Mouse (Mus musculus): Measurements from ENCODE around the gene Foxd4.
"Not testable (repeated sequence)": the region's sequence is repeated elsewhere in the genome, so short reads cannot be mapped to it uniquely, and the experiment has no call there.

Gene Foxd4

DNA sequence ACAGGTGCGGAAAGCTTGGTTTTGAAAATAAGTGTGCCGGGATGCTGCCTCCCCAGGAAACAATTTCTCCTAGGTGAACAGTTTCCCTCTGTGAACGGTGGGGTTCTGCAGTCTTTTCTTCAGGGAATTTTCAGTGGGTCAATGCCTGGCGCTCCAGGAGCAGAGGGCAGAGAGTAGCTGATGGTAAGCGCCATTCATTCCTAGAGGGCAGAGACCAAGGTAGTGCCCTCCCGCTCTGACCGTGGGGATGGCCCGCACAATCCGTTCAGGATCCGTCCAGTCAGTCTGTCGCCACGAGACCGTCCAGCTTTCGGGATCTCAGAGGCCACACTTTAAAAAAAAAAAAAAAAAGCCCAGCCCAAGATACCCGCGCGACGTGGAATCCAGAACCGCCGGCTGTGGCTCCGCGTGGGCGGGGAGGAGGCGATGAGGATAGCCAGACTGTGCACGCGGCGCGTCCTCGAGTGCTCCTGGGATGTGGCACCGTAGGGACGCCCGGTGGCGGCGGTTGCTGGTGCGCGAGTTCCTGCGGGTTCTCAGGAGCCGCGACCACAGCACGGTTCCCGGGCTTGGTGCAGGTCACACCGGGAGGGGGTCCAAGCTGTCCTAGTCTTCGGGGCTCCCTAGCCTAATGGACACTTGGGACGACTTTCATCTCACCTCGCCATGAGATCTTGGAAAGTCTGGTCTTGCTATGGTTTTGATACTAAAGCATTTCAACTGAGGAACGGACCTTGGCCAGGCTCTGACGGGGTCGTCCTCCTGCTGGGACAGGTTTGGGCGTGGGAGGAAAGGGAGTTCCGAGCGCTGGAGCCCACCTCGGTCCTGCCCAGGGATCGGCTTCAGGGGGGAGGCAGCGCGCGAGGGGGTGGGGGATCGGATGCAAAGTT lies 3.7 kb downstream of the Foxd4 start:
- DNase-seq (ENCODE audit: low read depth, low spot score), result peak; percentile 4

GRCm38 (mm10) chr19:24896536-24896935 lies 4.5 kb downstream of the Foxd4 start:
- DNase-seq (ENCODE audit: low read depth, low spot score), result no peak
- Histone ChIP-seq H3K36me3 (ENCODE audit: control insufficient read depth, insufficient read depth, low read length, poor library complexity, severe bottlenecking) (no peaks in the 10 kb centered on the region), H3K27me3 (ENCODE audit: control insufficient read depth, insufficient read depth, low read length, poor library complexity, severe bottlenecking) (no peaks in the 10 kb centered on the region; the same call in none of the 2 replicates)

More for the DNA sequence above, 3.7 kb downstream of the Foxd4 start:
- H3K36me3 ChIP-seq (ENCODE audit: control insufficient read depth, insufficient read depth, low read length, poor library complexity, severe bottlenecking), result no peaks in the 10 kb centered on the region
- no peaks in the 10 kb centered on the region; the same call in none of the 2 replicates for H3K27me3 ChIP-seq (ENCODE audit: control insufficient read depth, insufficient read depth, low read length, poor library complexity, severe bottlenecking)

GRCm38 (mm10) chr19:24886888-24887287 lies 14.1 kb downstream of the Foxd4 start:
- no peaks in the 10 kb centered on the region for H3K36me3 ChIP-seq (ENCODE audit: control insufficient read depth, insufficient read depth, low read length, poor library complexity, severe bottlenecking)
- no peaks in the 10 kb centered on the region for H3K27me3 ChIP-seq (ENCODE audit: control insufficient read depth, insufficient read depth, low read length, poor library complexity, severe bottlenecking)
- no peak for DNase-seq (ENCODE audit: low read depth, low spot score)

- DNase-seq (ENCODE audit: low read depth, low spot score), result peak; percentile 74
- Histone ChIP-seq H3K36me3 (ENCODE audit: control insufficient read depth, insufficient read depth, low read length, poor library complexity, severe bottlenecking) (no peaks in the 10 kb centered on the region), H3K27me3 (ENCODE audit: control insufficient read depth, insufficient read depth, low read length, poor library complexity, severe bottlenecking) (no peaks in the 10 kb centered on the region)
These were observed 15.5 kb downstream of the Foxd4 start for GRCm38 (mm10) chr19:24885504-24885903.

DNA sequence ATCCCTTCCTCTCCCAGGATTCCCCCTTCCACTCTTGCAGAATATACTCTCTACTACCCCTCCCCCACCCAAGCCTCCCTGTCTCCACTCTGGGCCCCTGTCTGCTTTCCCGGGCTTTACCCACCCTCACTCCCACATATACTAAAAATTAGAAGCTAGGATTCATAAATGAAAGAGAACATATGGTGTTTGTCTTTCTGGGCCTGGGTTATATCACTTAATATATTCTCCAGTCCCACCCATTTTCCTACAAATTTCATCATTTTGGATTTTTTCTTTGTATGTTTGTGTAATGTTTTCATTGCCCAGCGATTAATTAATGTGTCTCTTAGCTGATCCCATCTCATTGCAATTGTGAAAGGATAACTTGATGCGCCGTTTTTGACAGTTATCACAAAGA lies 19.8 kb downstream of the Foxd4 start:
- Histone ChIP-seq H3K27me3 (ENCODE audit: control insufficient read depth, insufficient read depth, low read length, poor library complexity, severe bottlenecking) (no peaks in the 10 kb centered on the region), H3K36me3 (ENCODE audit: control insufficient read depth, insufficient read depth, low read length, poor library complexity, severe bottlenecking) (no peaks in the 10 kb centered on the region)
- no peak for DNase-seq (ENCODE audit: low read depth, low spot score)

DNA sequence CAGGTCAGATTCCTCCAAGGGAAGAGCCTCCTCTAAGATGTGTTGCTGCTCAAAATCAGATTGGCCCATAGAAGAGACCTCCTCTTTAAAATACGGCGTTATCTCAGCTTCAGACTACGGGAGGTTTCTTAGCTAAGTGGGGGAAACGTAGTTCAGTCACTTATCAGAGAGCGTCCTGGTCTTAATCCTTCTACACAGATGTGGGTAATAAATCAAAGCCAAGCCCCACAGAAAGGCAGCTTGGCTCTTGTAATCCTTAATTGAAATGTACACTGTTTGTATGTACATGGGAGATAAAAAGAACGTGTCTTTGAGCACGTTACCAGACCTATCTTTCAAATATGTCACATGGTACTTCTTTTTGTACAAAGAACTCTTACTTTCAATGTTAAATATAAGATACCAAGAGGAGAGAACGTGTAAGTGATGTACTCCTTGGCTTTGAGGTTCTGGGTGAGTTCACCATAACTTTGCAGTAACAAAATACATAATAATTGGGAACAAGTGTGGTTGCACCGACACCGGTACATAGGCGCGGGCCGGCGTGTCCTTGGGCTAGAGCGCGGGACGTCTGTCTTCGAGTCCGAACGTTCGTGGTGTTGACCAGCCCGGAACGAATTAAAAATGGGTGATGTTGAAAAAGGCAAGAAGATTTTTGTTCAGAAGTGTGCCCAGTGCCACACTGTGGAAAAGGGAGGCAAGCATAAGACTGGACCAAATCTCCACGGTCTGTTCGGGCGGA lies 25.7 kb downstream of the Foxd4 start, which contains the start of gene Gm10053:
Gm10053 (plus strand) TSS at position 558 of the 742 bp plus-strand sequence.
- H3K36me3 ChIP-seq (ENCODE audit: control insufficient read depth, insufficient read depth, low read length, poor library complexity, severe bottlenecking); DNase-seq (ENCODE audit: low read depth, low spot score); H3K27me3 ChIP-seq (ENCODE audit: control insufficient read depth, insufficient read depth, low read length, poor library complexity, severe bottlenecking): not testable (repeated sequence)

GRCm38 (mm10) chr19:24873873-24874272 lies 27.1 kb downstream of the Foxd4 start:
- no peak for DNase-seq (ENCODE audit: low read depth, low spot score)
- H3K27me3 ChIP-seq (ENCODE audit: control insufficient read depth, insufficient read depth, low read length, poor library complexity, severe bottlenecking), result no peaks in the 10 kb centered on the region
- H3K36me3 ChIP-seq (ENCODE audit: control insufficient read depth, insufficient read depth, low read length, poor library complexity, severe bottlenecking), result no peaks in the 10 kb centered on the region

DNA sequence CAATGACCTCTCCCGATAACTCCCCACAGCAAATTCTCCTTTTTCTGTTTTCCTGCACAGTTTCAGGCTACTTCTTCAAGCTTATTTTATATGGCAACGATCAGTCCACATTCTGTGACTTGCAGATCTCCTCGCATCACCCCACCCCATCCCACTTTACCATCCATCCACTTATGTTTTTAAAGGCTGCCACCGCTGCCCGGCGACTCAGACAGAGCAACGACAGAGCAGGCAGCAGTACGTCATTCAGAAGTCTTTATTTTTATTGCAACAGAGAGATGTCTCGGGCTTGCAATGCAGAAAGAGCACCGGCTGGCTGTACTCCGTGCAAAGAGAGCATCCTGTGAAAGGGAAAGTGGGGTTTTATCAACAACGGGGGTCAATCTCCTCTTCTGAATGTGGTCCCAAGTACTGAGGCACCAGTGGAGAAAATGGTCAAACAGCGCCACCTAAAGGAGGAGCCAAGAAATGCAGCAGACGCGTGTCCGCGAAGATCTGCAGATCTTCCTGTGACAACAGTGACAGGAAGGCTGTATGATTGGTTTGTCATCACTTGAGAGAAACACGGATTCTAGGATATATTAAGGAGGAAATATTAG lies 29.9 kb downstream of the Foxd4 start:
- Histone ChIP-seq H3K27me3 (ENCODE audit: control insufficient read depth, insufficient read depth, low read length, poor library complexity, severe bottlenecking) (no peaks in the 10 kb centered on the region), H3K36me3 (ENCODE audit: control insufficient read depth, insufficient read depth, low read length, poor library complexity, severe bottlenecking) (no peaks in the 10 kb centered on the region)
- peak; percentile 84 for DNase-seq (ENCODE audit: low read depth, low spot score)

- no peak for DNase-seq (ENCODE audit: low read depth, low spot score)
These were observed 35.6 kb downstream of the Foxd4 start for GRCm38 (mm10) chr19:24865436-24865835.

DNA sequence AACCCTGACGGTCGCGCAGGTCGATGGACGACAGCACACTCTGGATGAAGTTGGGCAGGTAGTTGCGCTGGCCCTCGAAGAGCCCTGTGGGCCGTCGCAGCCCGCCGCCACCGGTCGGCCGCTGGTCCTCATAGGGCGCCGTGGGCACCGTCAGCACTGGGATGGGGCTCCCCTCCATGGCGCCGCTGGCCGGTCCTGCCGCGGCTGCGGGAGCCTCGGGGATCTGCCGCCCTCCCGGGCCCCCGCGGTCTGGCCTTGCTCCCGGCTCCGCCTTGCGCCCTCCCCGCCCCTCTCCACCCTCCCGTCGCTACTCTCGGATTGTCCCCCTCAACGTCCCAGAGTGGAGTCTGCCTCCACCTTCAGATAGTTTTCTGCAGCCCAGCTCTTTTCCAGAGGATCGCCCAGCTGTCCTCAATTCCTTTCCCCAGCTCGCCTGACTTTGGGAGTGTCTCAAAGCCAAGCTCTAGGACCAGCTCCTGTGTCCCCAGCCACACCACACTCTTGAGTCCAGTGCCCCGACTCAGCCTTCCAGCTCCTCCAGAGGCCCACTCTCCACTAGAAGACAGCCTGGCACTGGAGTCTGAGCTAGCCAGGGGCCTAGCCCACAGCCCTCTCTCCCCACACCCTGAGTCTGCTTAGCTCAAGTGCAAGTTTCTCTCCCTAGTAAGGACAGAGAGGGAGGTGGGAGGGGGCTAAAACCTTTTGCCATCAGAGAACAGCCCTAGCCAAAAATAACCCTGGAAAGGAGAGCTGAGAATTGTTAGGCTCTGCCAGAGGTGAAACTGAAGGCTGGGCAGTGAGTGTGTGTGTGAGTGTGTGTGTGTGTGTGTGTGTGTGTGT lies 39.2 kb downstream of the Foxd4 start, which contains the start of gene Pgm5:
Pgm5 (minus strand) TSS at position 244 of the 840 bp plus-strand sequence.
- no peaks in the 10 kb centered on the region for H3K27me3 ChIP-seq (ENCODE audit: control insufficient read depth, insufficient read depth, low read length, poor library complexity, severe bottlenecking)
- DNase-seq (ENCODE audit: low read depth, low spot score), result no peak
- no peaks in the 10 kb centered on the region for H3K36me3 ChIP-seq (ENCODE audit: control insufficient read depth, insufficient read depth, low read length, poor library complexity, severe bottlenecking)

More at GRCm38 (mm10) chr19:24865436-24865835, 35.6 kb downstream of the Foxd4 start:
- no peaks in the 10 kb centered on the region for H3K27me3 ChIP-seq (ENCODE audit: control insufficient read depth, insufficient read depth, low read length, poor library complexity, severe bottlenecking)
- H3K36me3 ChIP-seq (ENCODE audit: control insufficient read depth, insufficient read depth, low read length, poor library complexity, severe bottlenecking), result no peaks in the 10 kb centered on the region

GRCm38 (mm10) chr19:24861276-24861611 lies 39.8 kb downstream of the Foxd4 start:
- DNase-seq (ENCODE audit: low read depth, low spot score), result no peak
- no peaks in the 10 kb centered on the region for H3K36me3 ChIP-seq (ENCODE audit: control insufficient read depth, insufficient read depth, low read length, poor library complexity, severe bottlenecking)
- no peaks in the 10 kb centered on the region for H3K27me3 ChIP-seq (ENCODE audit: control insufficient read depth, insufficient read depth, low read length, poor library complexity, severe bottlenecking)

DNA sequence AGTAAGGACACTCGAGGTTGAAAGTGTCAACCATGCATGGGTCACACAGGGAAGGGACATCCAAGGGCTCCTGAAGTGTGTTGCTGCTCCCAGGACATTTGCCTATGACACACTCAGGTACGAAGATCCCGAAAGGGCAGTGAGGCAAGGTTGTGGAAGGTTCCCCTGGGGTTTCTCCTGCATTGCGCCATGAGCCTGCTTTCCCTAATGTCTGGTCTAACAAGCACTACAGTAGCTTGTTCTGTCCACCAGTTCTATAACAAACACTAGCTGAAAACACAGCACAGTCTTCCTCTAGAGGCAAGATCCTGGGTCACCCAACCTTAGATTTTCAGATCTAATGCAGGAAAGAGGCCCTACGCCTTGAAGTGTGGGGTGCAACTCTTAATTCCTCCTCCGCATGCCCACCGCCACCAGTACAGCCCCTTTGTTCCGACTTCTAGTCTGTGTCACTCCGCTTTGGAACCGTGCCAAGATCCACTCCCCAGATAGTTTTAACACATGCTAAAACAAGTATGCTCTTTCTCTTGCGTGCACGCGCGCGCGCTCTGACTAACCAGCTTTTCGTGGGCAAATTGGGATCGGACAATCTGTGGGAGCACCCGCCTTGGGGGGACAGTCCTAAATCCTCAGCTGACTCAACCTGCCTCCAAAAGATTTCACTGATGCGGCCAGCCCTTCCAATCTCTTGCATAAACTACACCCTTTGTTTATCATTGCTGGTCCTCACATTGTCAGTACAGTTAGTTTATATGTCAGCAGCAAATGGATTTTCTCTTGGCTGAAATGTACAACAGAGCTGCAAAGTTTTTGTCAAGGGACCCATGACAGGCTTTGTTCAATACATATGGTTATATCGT lies 49.3 kb downstream of the Foxd4 start:
- DNase-seq (ENCODE audit: low read depth, low spot score), result no peak
- H3K27me3 ChIP-seq (ENCODE audit: control insufficient read depth, insufficient read depth, low read length, poor library complexity, severe bottlenecking), result no peaks in the 10 kb centered on the region
- H3K36me3 ChIP-seq (ENCODE audit: control insufficient read depth, insufficient read depth, low read length, poor library complexity, severe bottlenecking), result no peaks in the 10 kb centered on the region

Data from splenic B cell, adult 2 months (primary cell).